Mouse (Mus musculus) heart, adult 2 months (tissue): ENCODE data around the gene Polh. TPM values are rescaled to one million over a fixed set of nuclear protein-coding genes. Genes with fewer than 3 reads are reported as not detected.
A peak's percentile ranks its signal among the peaks of the same experiment; 100 is the strongest.

Experiments
- DNase-seq, 2 experiments: peaks; one replicate each; pipeline ENCODE4 v3.0.0; 2021
- H3K27ac ChIP-seq: fragments of 200-600 bp; 2 replicates; pipeline ENCODE4 v1.8.1; 2022
- H3K27me3 ChIP-seq: fragments of 200-500 bp; 2 replicates; pipeline ENCODE4 v1.6.1; 2012; ENCODE audit warnings: mild to moderate bottlenecking, low read length, inconsistent platforms, mixed read lengths; ENCODE audit not compliant: control insufficient read depth, insufficient read depth
- H3K36me3 ChIP-seq: fragments of 200-500 bp; 2 replicates; pipeline ENCODE4 v1.6.1; 2012; ENCODE audit warnings: low read length, inconsistent platforms; ENCODE audit not compliant: control insufficient read depth, insufficient read depth
- H3K4me1 ChIP-seq: fragments of 200-500 bp; 2 replicates; pipeline ENCODE4 v1.6.1; 2011; ENCODE audit warnings: low read length; ENCODE audit not compliant: control insufficient read depth, insufficient read depth
- H3K4me3 ChIP-seq: fragments of 200-600 bp; 2 replicates; pipeline ENCODE4 v1.8.1; 2022
- H3K79me2 ChIP-seq: fragments of 200-500 bp; replicated peaks from 2 replicates; pipeline ENCODE4 v1.6.1; 2012; ENCODE audit warnings: mild to moderate bottlenecking, inconsistent platforms, low read length, moderate library complexity, mixed read lengths; ENCODE audit not compliant: control insufficient read depth, insufficient read depth
- H3K9ac ChIP-seq: fragments of 200-500 bp; 2 replicates; pipeline ENCODE4 v1.6.1; 2012; ENCODE audit warnings: low read depth, mild to moderate bottlenecking, control low read depth, inconsistent platforms, low read length, mixed read lengths
- CTCF ChIP-seq: fragments of 200-600 bp; IDR thresholded peaks from 2 replicates; pipeline ENCODE4 v1.8.1; 2022; ENCODE audit warnings: antibody characterized with exemption, mild to moderate bottlenecking, moderate library complexity
- EP300 ChIP-seq: fragments of 200-500 bp; IDR thresholded peaks from 2 replicates; pipeline ENCODE4 v1.6.1; 2011; ENCODE audit warnings: low read depth, low read length, control low read depth; ENCODE audit not compliant: insufficient read depth
- POLR2A ChIP-seq: fragments of 200-500 bp; IDR thresholded peaks from 2 replicates; pipeline ENCODE4 v1.6.1; 2011; ENCODE audit warnings: mild to moderate bottlenecking, low read depth, low read length, control low read depth; ENCODE audit not compliant: insufficient read depth
- WGBS: fragments of 180-500 bp; shearing (Covaris S2); methylation state at CpG from one replicate; pipeline ENCODE4 v1.1.7; 2018; 5-methylcytosine and 5-hydroxymethylcytosine counted together
- intact Hi-C: fragments of 180-260 bp; cut with DNase I; formaldehyde crosslinking; loops from one replicate; pipeline ENCODE4 v1.15.1; 2025
- polyA plus RNA-seq: library from polyadenylated mRNA; depleted of rRNA; stranded (reverse); fragments of >200 nt; gene quantifications from 2 replicates; pipeline ENCODE4 v1.2.3, GENCODE M21; 2012
- total RNA-seq, 2 experiments: library from RNA; stranded (reverse); gene quantifications; 2 replicates each; pipeline ENCODE4 v1.2.3; 2021

Polh gene
- total and polyA plus RNA-seq, 3 experiments = 3.5 to 8.3 (median 8.2) TPM

- H3K36me3 ChIP-seq = no peaks in the 10 kb centered on the region
- 87% methylated on average over 3 of the region's 3 CpGs for WGBS
- intact Hi-C loops = loop anchor here (10.0 kb wide), 1 partner anchor 295 kb away; no protein-coding TSS in a partner anchor
- H3K4me1 ChIP-seq = peaks cover 5% of the 10 kb centered on the region
- H3K27ac ChIP-seq = no peak overlapping the region
- no peaks in the 10 kb centered on the region for H3K79me2 ChIP-seq
- H3K27me3 ChIP-seq = no peaks in the 10 kb centered on the region
- no peak for DNase-seq
- TF ChIP-seq CTCF (no peak), POLR2A (no peak), EP300 (no peak)
- no peak overlapping the region for H3K4me3 ChIP-seq
- no peak overlapping the region for H3K9ac ChIP-seq
These were observed 62.6 kb downstream of the Polh start for GRCm38 (mm10) chr17:46139872-46140271.

GRCm38 (mm10) chr17:46138563-46139236, 63.7 kb downstream of the Polh start:
- no peak overlapping the region for H3K27ac ChIP-seq
- no peak for DNase-seq
- H3K27me3 ChIP-seq = no peaks in the 10 kb centered on the region
- 37% methylated on average over 8 of the region's 8 CpGs for WGBS
- H3K79me2 ChIP-seq = no peaks in the 10 kb centered on the region
- TF ChIP-seq POLR2A (no peak), EP300 (no peak), CTCF (no peak)
- intact Hi-C loops = loop anchor here (10.0 kb wide), 1 partner anchor 294 kb away; no protein-coding TSS in a partner anchor
- no peak overlapping the region for H3K9ac ChIP-seq
- H3K4me3 ChIP-seq = no peak overlapping the region
- H3K4me1 ChIP-seq = peaks cover 2% of the 10 kb centered on the region
- no peaks in the 10 kb centered on the region for H3K36me3 ChIP-seq

GRCm38 (mm10) chr17:46132862-46133261, 69.6 kb downstream of the Polh start:
- H3K4me3 ChIP-seq = no peak overlapping the region
- H3K79me2 ChIP-seq = no peaks in the 10 kb centered on the region
- intact Hi-C loops = loop anchor here (1.0 to 10.0 kb wide), 4 partner anchors 92 to 402 kb away; no protein-coding TSS in a partner anchor
- 41% methylated on average over 8 of the region's 8 CpGs for WGBS
- H3K27me3 ChIP-seq = no peaks in the 10 kb centered on the region
- no peaks in the 10 kb centered on the region for H3K36me3 ChIP-seq
- no peak overlapping the region for H3K9ac ChIP-seq
- TF ChIP-seq CTCF (no peak), EP300 (no peak), POLR2A (no peak)
- no peak overlapping the region for H3K27ac ChIP-seq
- peak in 1 of 2 experiments; percentile 19 for DNase-seq
- H3K4me1 ChIP-seq = peaks cover 3% of the 10 kb centered on the region; the same call in 1 of the 2 replicates

GRCm38 (mm10) chr17:46132058-46132718, 70.3 kb downstream of the Polh start:
- TF ChIP-seq EP300 (peak; percentile 65; the same call in 1 of the 2 replicates), POLR2A (no peak)
- Histone ChIP-seq H3K27me3 (no peaks in the 10 kb centered on the region), H3K27ac (no peak overlapping the region), H3K4me3 (no peak overlapping the region), H3K79me2 (no peaks in the 10 kb centered on the region), H3K36me3 (no peaks in the 10 kb centered on the region), H3K9ac (no peak overlapping the region), H3K4me1 (peaks cover 3% of the 10 kb centered on the region; the same call in 1 of the 2 replicates)
- peak; percentile 70 to 86 for DNase-seq
- intact Hi-C loops = loop anchor here (1.0 to 10.0 kb wide), 4 partner anchors 91 to 401 kb away; no protein-coding TSS in a partner anchor
- WGBS = 18% methylated on average over 12 of the region's 12 CpGs

GRCm38 (mm10) chr17:46129741-46130498, 72.5 kb downstream of the Polh start:
- TF ChIP-seq CTCF (no peak), EP300 (no peak), POLR2A (no peak)
- Histone ChIP-seq H3K79me2 (no peaks in the 10 kb centered on the region), H3K27ac (peak overlapping the region; percentile 49), H3K36me3 (no peaks in the 10 kb centered on the region), H3K4me1 (peaks cover 3% of the 10 kb centered on the region; the same call in 1 of the 2 replicates), H3K27me3 (no peaks in the 10 kb centered on the region), H3K4me3 (no peak overlapping the region), H3K9ac (no peak overlapping the region)
- WGBS = 62% methylated on average over 13 of the region's 13 CpGs
- intact Hi-C loops = loop anchor here (5.0 to 10.0 kb wide), 2 partner anchors 173 to 285 kb away; no protein-coding TSS in a partner anchor
- peak; percentile 66 to 82 for DNase-seq
